Mouse (Mus musculus) stomach, postnatal 0 days (tissue): ENCODE data around the gene Cd72. TPM values are rescaled to one million over a fixed set of nuclear protein-coding genes. Genes with fewer than 3 reads are reported as not detected.
A peak's percentile ranks its signal among the peaks of the same experiment; 100 is the strongest.

Experiments
- ATAC-seq: fragments of 200-750 bp; cut with Nextera tagmentation; 2 replicates; pipeline ENCODE4 v1.8.0; 2017; ENCODE audit not compliant: low FRiP score, low TSS enrichment
- DNase-seq: peaks from one replicate; pipeline ENCODE4 v3.0.0-alpha.2; 2016; ENCODE audit warnings: low spot score
- H3K27ac ChIP-seq: fragments of 300-500 bp; sonication (generic); replicated peaks from 2 replicates; pipeline ENCODE4 v1.5.1; 2014; ENCODE audit warnings: mild to moderate bottlenecking, control low read depth
- H3K27me3 ChIP-seq: fragments of 300-500 bp; sonication (generic); 2 replicates; pipeline ENCODE4 v1.6.1; 2014; ENCODE audit warnings: low read length; ENCODE audit not compliant: control insufficient read depth, insufficient read depth
- H3K36me3 ChIP-seq: fragments of 300-500 bp; sonication (generic); 2 replicates; pipeline ENCODE4 v1.6.1; 2014; ENCODE audit warnings: low read length, mixed read lengths; ENCODE audit not compliant: control insufficient read depth, insufficient read depth
- H3K4me1 ChIP-seq: fragments of 300-500 bp; sonication (generic); replicated peaks from 2 replicates; pipeline ENCODE4 v1.6.1; 2014; ENCODE audit warnings: antibody characterized with exemption; ENCODE audit not compliant: control insufficient read depth, insufficient read depth
- H3K4me2 ChIP-seq: fragments of 300-500 bp; sonication (generic); replicated peaks from 2 replicates; pipeline ENCODE4 v1.6.1; 2014; ENCODE audit warnings: low read depth, mild to moderate bottlenecking, control low read depth, moderate library complexity
- H3K4me3 ChIP-seq: fragments of 300-500 bp; sonication (generic); 2 replicates; pipeline ENCODE4 v1.5.1; 2014; ENCODE audit warnings: low read depth, low read length, control low read depth
- H3K9ac ChIP-seq: fragments of 300-500 bp; sonication (generic); 2 replicates; pipeline ENCODE4 v1.6.1; 2014; ENCODE audit warnings: mild to moderate bottlenecking, low read length, control low read depth, mixed read lengths
- H3K9me3 ChIP-seq: fragments of 300-500 bp; sonication (generic); 2 replicates; pipeline ENCODE4 v1.6.1; 2016; ENCODE audit warnings: low read length; ENCODE audit not compliant: control insufficient read depth
- CTCF ChIP-seq: IDR thresholded peaks from 2 replicates; pipeline ENCODE4 v1.5.1; 2016; ENCODE audit warnings: antibody characterized with exemption, low read depth, mild to moderate bottlenecking, moderate library complexity
- EP300 ChIP-seq: optimal IDR thresholded peaks from 2 replicates; pipeline ENCODE3; 2016; ENCODE audit warnings: antibody characterized with exemption
- WGBS: fragments of 180-500 bp; shearing (Covaris S2); extraction: QIAGEN DNeasy Blood & Tissue Kit; methylation state at CpG from one replicate; pipeline ENCODE4 v1.1.7; 2014; 5-methylcytosine and 5-hydroxymethylcytosine counted together
- polyA plus RNA-seq: library from polyadenylated mRNA; unstranded; fragments of >200 nt; fragmentation: Nextera tagmentation; extraction: Ambion mirVana; gene quantifications from 2 replicates; pipeline ENCODE4 v1.2.1, GENCODE M21; 2015

Cd72 gene
- polyA plus RNA-seq, 1 experiment from 2014 or later = 2.8 TPM

DNA sequence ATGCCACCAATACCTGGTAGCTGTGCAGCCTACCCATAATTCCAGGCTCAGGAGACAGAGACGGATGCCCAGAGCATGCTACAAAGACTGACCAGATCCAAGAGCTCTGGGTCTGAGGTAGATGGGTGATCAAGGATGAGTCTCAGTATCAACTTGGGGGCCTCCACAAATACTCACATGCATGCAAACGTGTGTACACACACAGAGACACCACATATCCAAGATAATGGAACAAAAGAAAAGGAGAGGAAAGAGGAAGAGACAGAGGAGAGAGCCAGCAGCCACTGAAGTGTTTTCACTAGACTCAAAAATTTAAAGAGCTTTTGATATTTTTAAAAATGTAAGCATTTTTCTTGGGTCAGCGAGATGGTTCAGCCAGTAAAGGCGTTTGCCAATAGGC is 36.0 kb downstream of the Cd72 start:
- DNase-seq (no peak), ATAC-seq (no peak)
- Histone ChIP-seq H3K4me1 (no peaks in the 10 kb centered on the region), H3K4me3 (no peak overlapping the region), H3K27ac (0 out of 2 replicates have a peak overlapping the region, but pooled peaks have one; percentile 36), H3K27me3 (no peaks in the 10 kb centered on the region), H3K9me3 (no peaks in the 10 kb centered on the region), H3K9ac (no peak overlapping the region), H3K36me3 (peaks cover 24% of the 10 kb centered on the region), H3K4me2 (no peak overlapping the region)
- TF ChIP-seq EP300 (no peak), CTCF (no peak)
- 57% methylated on average over 4 of the region's 4 CpGs for WGBS

- H3K9ac ChIP-seq = no peak overlapping the region
- no peak overlapping the region for H3K27ac ChIP-seq
- no peaks in the 10 kb centered on the region for H3K27me3 ChIP-seq
- peaks cover 19% of the 10 kb centered on the region for H3K36me3 ChIP-seq
- no peak overlapping the region for H3K4me2 ChIP-seq
- H3K4me1 ChIP-seq = no peaks in the 10 kb centered on the region
- WGBS = 63% methylated on average over 15 of the region's 16 CpGs
- no peak for DNase-seq
- TF ChIP-seq CTCF (no peak), EP300 (no peak)
- H3K9me3 ChIP-seq = no peaks in the 10 kb centered on the region
- no peak for ATAC-seq
- no peak overlapping the region for H3K4me3 ChIP-seq
Measured at GRCm38 (mm10) chr4:43417269-43418062, 37.0 kb downstream of the Cd72 start.

- Histone ChIP-seq H3K36me3 (peaks cover 12% of the 10 kb centered on the region), H3K27me3 (no peaks in the 10 kb centered on the region), H3K4me3 (no peak overlapping the region)
Measured at GRCm38 (mm10) chr4:43416071-43416490, 38.3 kb downstream of the Cd72 start.

GRCm38 (mm10) chr4:43415221-43416070 is 39.0 kb downstream of the Cd72 start:
- no peak for DNase-seq
- peaks cover 12% of the 10 kb centered on the region for H3K36me3 ChIP-seq
- TF ChIP-seq EP300 (no peak), CTCF (no peak)
- 88% methylated on average over 29 of the region's 29 CpGs for WGBS
- no peak overlapping the region for H3K27ac ChIP-seq
- H3K9ac ChIP-seq = no peak overlapping the region
- no peaks in the 10 kb centered on the region for H3K27me3 ChIP-seq
- ATAC-seq = no peak
- no peak overlapping the region for H3K4me2 ChIP-seq
- no peaks in the 10 kb centered on the region for H3K9me3 ChIP-seq
- H3K4me1 ChIP-seq = no peaks in the 10 kb centered on the region
- no peak overlapping the region for H3K4me3 ChIP-seq

More at GRCm38 (mm10) chr4:43416071-43416490, 38.3 kb downstream of the Cd72 start:
- DNase-seq = no peak
- 95% methylated on average over 22 of the region's 22 CpGs for WGBS
- Histone ChIP-seq H3K27ac (no peak overlapping the region), H3K4me1 (no peaks in the 10 kb centered on the region), H3K4me2 (no peak overlapping the region), H3K9me3 (no peaks in the 10 kb centered on the region), H3K9ac (no peak overlapping the region)
- TF ChIP-seq EP300 (no peak), CTCF (no peak)
- ATAC-seq = no peak

- WGBS = 91% methylated on average over 14 of the region's 14 CpGs
- no peak overlapping the region for H3K4me2 ChIP-seq
- no peak for TF ChIP-seq EP300
- TF ChIP-seq CTCF = no peak
- H3K4me1 ChIP-seq = no peaks in the 10 kb centered on the region
- H3K9ac ChIP-seq = no peak overlapping the region
- H3K4me3 ChIP-seq = no peak overlapping the region
- no peaks in the 10 kb centered on the region for H3K9me3 ChIP-seq
- no peaks in the 10 kb centered on the region for H3K27me3 ChIP-seq
- ATAC-seq (no peak), DNase-seq (no peak)
- no peak overlapping the region for H3K27ac ChIP-seq
- H3K36me3 ChIP-seq = peaks cover 15% of the 10 kb centered on the region
Measured at GRCm38 (mm10) chr4:43414761-43415160, 39.7 kb downstream of the Cd72 start.
